Mouse (Mus musculus) thymus, adult 18-20 months (tissue): ENCODE data around the gene Snrpn.
"Not testable (repeated sequence)": the region's sequence is repeated elsewhere in the genome, so short reads cannot be mapped to it uniquely, and the experiment has no call there.

ENCODE experiments used
- DNase-seq, 2 experiments: peaks; one replicate each; pipeline ENCODE4 v3.0.0; 2022; ENCODE audit warnings: mixed read lengths in 2 of 2

Gene Snrpn

GRCm38 (mm10) chr7:60139742-60140480 lies at the start of gene Snrpn:
Gene Snrpn, minus strand, starts transcription at chr7:60140219.
- no peak for DNase-seq

- DNase-seq: no peak
Observed at GRCm38 (mm10) chr7:60170250-60171185, 30.5 kb upstream of the Snrpn start.

- no peak for DNase-seq
Observed at GRCm38 (mm10) chr7:60125332-60125731, 14.7 kb downstream of the Snrpn start.

- not testable (repeated sequence) for DNase-seq
Observed at GRCm38 (mm10) chr7:60123086-60123624, 16.9 kb downstream of the Snrpn start.

GRCm38 (mm10) chr7:60122434-60123085 lies 17.5 kb downstream of the Snrpn start:
- no peak for DNase-seq

GRCm38 (mm10) chr7:60097154-60097859 lies 42.7 kb downstream of the Snrpn start:
- no peak for DNase-seq

- DNase-seq: no peak
Observed at GRCm38 (mm10) chr7:60076301-60076700, 63.7 kb downstream of the Snrpn start.

GRCm38 (mm10) chr7:60047481-60048201 lies 92.4 kb downstream of the Snrpn start:
- no peak for DNase-seq

GRCm38 (mm10) chr7:60013186-60013585 lies 126.8 kb downstream of the Snrpn start:
- no peak for DNase-seq

GRCm38 (mm10) chr7:60007727-60008360 lies 132.2 kb downstream of the Snrpn start:
- no peak for DNase-seq

GRCm38 (mm10) chr7:60006262-60006661 lies 133.8 kb downstream of the Snrpn start:
- DNase-seq: no peak

GRCm38 (mm10) chr7:60004606-60005330 lies 135.3 kb downstream of the Snrpn start, which contains the start of the genes Snurf and Gm38393:
Gene Snurf, minus strand, starts transcription at chr7:60005049.
Gene Gm38393, minus strand, starts transcription at chr7:60005064.
- DNase-seq: no peak

GRCm38 (mm10) chr7:60003921-60004605 lies 136.0 kb downstream of the Snrpn start:
- DNase-seq: no peak

- no peak for DNase-seq
Observed at GRCm38 (mm10) chr7:60003006-60003865, 136.8 kb downstream of the Snrpn start.

- DNase-seq: no peak
Observed at GRCm38 (mm10) chr7:59978646-59979045, 161.4 kb downstream of the Snrpn start.
